Mouse (Mus musculus) right cerebral cortex, postnatal 14 days (tissue): ENCODE data around the gene Chst11.

Experiments
- DNase-seq: peaks from one replicate; pipeline ENCODE4 v3.0.0; 2022

Gene Chst11

DNA sequence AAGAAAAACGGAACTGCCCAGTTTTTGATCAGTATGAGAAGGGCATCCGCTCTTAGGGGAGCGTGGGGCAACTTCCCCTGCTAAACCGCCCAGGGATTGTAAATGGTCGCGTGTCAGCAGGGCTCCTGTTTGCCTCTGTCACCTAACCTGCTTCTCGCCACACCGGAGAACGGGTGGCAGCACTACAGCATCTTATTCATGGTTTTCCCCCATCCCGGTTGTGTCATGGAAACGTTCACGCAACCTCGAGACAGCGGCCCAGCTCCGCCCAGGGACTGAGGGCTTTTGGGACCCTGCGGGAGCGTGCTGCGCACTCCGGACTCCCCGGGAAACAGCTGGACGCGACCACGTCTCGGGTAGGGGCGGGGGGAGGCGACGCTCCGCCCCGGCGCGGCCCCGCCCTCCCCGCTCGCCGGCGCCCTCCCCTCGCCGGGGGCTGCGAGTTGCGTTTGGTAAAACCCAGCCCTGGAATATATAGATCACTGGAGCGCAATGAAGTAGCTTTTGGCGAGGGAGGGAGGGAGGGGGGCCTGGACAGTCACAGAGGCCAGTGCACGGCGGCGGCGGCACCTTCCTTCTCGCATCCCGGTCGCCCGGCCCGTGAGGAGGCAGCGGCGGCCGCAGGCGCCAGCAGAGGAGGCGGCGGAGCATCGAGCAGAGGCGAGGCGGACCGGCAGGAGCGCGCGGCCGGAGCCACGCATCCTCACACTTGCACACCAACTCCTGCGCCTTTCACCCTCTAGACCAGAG is at the start of gene Chst11:
TSS of gene Chst11 (plus strand) at position 549 of the 750 bp plus-strand sequence.
- peak; percentile 75 for DNase-seq

DNA sequence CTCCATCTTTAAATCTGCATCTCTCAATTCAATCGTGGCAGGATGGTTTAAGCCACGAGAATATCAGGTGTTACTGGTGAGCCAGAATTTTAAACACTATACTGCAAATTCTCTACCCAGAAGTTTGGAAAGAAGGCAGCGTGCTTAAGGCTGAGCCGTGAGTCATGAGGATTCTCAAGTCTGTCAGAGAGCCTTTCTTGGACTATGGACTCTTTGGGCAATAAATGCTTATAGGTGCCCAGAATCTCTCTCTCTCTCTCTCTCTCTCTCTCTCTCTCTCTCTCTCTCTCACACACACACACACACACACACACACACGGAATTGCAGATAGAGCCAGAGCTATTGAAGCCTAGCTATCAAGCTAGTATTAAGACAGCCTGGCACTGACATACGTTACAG is 49.5 kb upstream of the Chst11 start:
- DNase-seq: no peak

DNA sequence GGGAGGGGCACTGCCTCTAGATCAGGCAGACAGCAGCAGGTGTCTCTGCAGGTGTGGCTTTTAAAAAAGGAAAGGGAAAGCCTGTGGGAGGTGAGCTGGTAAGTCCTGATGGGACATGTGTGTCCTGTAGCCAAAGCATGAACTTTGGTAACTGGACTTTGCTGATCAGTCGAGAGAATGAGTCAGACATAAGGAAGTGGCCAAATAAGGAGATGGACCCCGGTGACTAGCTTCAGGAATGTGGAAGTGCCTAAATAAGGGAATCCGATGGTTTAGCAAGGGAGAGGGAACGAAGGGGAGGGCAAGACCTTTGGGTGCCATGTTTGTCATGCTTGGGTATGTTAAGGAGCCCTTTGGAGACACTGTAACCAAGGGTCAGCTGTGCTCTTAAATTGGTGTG is 31.9 kb upstream of the Chst11 start:
- no peak for DNase-seq

DNA sequence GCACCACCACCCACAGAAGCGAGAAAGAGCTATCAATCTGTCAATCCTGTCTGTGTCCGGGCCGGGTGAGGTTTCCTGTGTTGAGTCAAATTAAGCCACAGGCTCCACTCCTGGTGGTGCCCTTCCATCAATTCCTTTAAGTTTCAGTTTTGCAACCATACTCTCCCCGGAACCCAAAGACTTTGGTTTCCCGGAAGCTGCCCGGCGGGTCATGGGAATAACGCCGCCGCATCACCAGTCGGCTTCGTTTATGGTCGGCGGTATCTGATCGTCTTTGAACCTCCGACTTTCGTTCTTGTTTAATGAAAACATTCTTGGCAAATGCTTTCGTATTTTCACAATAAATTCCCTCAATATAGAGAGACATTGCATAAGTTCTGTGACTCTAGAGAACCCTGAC is 30.2 kb upstream of the Chst11 start:
- no peak for DNase-seq

DNA sequence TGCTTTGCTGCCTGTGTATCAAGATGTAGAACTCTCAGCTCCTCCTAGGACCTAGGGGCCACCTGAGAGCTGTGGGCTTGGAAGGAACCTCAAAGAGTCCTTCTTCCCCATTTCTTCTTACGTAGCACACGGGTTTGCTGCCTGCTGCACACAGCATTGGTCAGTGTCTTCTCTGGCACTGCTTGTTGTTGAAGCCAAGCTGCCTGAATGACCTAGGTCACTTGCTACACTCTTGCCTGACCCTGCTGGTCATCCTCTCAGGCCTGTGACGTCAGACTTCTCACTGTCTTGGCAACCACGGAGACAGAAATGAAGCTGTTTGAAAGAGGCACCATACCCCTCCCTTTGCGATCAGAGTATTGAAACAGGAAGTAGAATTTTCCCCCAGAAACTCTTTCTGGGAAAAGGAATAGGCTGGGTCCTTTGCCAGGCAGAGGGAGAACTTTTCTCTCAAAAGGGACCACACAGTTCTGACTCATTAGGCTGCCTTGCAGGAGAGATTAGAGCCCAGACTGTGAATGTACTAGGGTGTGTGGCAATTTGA is 27.0 kb upstream of the Chst11 start:
- DNase-seq: no peak

DNA sequence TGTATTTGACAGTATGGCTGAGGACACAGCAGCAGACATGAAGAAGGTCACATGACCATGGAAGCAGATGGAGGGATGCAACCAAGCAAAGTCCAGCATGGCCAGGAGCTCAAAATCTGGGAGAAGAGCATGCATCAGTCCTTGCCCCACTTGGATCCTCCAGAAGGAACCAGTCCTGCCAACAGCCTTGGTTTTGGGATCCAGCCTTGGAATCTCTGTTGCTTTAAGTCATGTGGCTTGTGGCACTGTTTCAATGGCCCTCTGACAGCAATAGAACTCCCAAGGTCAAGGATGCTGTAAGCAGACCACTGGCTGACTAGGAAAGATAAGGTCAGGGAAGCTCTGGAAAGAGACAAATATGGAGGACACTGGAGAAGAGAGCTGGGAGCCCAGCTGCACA is 26.0 kb upstream of the Chst11 start:
- no peak for DNase-seq

DNA sequence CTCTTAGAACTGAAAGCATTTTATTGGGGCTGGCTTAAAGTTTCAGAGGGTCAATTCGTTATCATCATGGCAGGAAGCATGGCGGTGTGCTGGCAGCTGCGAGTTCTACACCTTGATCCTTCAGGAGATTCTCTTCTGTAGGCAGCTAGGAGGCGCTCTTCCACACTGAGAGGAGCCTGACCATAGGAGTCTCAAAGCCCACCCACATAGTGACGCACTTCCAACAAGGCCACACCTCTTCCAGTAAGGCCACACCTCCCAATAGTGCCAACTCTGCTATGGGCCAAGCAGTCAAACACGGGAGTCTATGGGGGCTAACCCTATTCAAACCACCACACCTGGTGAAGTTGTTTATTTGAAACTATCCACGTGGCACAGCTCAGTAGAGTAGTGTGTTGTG is 24.0 kb upstream of the Chst11 start:
- DNase-seq: no peak

DNA sequence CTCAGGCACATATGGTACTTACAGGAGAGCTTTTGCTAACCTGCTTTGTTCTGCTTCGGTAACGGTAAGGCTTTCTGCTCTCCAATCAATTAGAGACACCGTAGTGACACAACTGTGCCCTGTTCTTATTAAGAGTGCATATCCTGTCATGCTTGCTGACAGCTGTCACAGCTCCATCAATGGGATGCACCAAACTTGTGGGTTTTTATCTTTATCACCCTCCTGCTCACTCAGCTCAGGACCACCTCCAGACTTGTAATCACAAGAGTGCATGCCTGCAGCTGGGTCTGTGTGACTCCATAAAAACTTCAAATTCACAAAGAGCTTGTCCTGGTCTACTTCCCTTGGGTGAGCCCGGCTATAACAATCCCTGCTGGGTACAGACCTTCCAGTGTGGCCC is 23.3 kb upstream of the Chst11 start:
- no peak for DNase-seq

DNA sequence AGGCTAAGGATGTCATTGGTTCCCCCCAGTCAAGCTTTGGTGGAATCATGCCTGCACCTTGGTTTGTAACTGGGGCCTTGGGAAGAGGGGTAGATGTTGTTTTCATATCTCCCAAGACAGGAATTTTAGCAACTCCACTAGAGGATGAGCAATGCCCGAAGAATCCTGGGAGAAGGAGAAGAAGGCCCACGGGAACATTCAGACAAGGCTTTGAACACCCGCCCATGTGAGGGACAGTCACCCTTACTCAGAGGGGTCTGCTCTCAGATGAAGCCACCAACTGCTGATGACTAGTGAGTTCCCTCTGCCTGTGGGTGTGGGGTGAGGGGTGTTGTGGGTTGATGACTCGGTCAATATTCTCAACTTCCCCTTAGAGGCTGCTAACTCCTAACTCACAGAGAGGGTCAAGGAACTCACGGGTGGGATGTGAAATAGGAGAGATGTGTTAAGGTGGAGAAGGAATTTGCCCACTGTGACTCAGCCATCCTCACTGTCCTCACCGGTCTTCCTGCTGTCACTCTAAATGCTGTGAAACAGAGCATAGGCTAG is 22.8 kb upstream of the Chst11 start:
- no peak for DNase-seq

DNA sequence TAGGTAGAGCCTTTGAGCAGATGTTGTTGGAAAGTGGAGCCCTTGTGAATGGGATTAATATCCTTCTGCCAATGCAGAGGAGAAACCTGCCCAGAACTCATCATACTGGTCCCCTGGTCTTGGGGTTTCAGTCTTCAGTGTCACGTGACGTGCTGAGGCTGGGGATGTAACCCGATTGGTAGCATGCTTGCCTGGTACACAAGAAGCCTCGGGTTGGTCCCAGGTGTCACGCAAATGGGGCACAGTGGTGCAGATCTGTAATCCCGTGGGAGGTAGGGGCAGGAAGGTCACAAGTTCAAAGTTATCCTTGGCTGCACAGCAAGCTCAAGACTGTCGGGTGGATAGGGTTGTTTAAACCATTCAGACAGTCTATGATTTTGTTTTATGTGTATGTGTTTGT is 20.8 kb upstream of the Chst11 start:
- no peak for DNase-seq

DNA sequence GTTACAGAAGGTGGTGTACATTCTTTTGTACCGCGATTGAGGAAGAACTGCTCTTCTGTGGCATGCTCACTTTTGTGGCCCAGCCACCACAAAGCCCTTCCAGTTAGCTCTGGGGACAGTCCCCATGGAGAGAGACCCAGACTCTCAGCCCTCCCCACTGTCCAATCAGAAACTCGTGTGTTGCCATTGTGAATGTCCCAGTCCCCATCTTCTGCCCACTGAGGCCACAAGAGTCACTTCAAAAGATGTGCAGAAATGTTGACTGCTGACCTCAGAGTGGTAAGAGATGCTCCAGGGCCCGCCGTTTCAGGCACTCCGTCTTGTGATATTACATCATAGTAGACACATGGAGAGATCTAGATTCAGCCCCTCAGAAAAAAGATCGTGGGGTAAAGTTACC is 18.6 kb upstream of the Chst11 start:
- no peak for DNase-seq

DNA sequence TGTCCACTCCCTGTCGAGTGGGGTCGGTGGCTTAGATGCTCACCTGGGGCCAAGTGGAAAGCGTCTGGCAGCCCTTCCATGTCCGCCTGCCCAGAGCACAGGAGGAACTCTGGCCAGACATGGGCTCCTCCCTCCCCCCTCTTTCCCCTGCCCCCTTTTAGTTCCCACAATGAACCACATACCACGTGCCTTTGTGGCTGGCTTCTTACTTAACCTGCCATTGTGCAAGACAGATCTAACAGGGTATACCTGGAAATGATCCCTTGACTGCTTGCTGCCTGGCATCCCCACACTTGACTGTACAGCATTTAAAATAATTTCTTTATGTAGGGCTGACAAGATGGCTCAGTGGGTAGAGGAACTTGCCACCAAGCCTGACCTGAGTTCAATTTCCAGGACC is 15.7 kb upstream of the Chst11 start:
- no peak for DNase-seq

DNA sequence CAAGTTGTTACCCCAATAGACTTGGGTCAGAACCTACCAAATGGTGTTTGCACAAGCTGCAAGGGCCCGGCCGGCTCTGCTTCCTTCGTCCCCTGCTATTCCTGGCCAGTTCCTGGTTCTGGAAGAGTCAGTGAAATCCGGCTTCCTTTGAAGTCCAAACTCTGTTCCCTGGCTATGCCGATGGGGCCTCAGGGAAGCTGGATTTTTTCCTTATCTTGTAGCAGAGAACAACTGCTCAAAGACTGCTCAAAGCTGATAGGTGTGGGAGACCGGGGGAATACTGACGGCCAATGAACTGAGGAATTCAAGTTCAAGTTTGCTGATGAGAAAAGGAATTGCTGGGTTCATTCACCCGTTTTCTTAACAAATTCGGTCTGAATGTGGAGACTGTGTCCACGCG is 13.7 kb upstream of the Chst11 start:
- DNase-seq: no peak

DNA sequence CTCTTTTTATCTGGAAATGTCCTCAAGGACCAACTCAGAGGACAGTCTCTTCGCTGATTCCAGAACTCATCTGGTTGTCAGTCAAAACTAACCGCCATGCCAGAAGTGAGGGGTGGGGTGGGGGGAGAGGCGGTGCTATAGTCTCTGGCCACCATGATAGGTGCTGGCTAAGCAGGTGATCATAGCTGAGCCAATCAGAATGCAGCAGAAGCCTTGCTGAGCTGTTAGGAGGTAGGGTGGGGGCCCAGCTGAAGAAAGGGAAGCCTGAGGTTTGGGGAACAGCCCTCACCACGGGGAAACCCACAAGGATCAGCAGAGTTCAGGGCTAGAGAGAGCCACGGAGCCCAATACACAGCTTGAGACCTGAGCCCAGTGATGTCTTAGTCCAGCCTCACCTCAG is 11.1 kb upstream of the Chst11 start:
- DNase-seq: no peak

DNA sequence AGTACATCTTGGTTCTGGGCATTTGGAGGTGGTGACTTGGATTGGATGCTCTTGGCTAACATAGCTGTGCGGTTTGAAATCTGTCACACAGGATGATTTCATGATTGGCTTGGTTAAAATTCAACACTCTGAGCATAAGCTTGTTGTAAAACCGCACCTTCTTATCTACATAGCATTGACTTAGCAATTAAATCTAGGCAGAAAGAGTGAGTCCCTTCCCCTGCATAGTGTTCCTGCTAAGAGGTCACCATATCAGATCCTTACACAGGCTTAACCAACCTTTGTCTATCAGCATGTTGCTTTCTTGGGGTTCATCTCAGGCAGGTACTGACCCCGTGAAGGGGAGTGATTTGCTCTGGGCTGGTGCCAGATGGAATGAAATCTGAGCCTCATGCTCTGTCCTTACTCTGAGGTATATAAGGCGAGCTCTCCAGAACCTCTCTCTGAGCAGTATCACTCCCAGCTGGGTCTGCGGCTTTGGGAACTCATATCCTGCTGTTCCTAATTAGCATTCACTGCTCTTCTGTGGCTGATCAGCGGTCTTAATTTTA is 10.6 kb upstream of the Chst11 start:
- no peak for DNase-seq

DNA sequence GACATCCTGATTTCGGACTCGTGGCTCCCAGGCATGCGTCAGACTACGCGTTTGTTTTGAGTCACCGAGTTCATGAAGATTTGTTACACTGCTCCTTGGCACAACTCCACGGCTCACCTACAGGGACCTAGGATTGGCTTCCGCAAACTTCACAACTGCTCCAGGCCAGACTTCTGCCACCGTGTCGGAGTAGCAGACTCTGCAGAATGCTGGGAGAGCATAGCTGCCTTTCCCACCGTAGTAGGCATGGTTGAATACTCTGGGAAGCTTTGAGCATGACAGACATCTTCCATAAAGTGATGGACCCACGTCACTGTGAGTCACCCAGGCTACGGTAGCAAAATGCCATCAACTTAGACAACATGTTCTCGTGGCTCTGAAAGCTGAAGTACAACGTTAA is 9.5 kb upstream of the Chst11 start:
- no peak for DNase-seq

DNA sequence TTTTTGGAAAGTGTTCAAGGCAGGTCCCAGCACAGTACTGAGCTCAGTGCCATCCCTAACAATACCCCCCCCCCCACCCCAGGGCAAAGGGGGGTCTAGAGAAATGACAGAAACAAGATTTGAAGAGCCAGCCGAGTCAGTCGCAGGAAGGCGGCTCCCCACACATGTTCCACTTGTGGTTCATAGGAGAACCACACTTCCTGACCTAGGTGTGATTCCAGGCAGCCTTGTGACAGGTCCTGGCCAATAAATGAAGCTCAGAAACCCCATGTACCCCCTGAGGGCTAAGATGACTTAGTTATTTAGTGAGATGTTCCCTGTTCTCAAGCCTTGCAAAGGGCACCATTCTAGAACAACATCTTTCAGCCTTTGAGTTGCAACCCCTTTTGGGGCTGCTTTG is 3.0 kb upstream of the Chst11 start:
- no peak for DNase-seq

DNA sequence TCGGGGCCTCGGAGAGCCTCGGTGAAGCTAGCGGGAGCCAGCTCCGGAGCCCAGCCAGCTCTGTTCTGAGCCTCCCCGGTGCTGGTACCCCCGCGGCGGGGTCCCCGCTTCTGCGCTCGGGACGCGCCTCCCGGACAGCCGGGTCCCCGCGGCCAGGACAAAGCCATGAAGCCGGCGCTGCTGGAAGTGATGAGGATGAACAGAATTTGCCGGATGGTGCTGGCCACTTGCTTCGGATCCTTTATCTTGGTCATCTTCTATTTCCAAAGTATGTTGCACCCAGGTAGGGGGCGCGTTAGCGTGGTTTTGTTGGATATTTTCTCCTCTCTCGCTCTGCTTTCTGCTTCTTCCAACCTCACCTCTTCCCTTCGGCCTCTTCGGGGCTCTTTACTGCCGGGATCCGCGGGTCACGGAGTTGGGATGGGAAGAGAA is 418 bp downstream of the Chst11 start:
- DNase-seq: peak; percentile 43

DNA sequence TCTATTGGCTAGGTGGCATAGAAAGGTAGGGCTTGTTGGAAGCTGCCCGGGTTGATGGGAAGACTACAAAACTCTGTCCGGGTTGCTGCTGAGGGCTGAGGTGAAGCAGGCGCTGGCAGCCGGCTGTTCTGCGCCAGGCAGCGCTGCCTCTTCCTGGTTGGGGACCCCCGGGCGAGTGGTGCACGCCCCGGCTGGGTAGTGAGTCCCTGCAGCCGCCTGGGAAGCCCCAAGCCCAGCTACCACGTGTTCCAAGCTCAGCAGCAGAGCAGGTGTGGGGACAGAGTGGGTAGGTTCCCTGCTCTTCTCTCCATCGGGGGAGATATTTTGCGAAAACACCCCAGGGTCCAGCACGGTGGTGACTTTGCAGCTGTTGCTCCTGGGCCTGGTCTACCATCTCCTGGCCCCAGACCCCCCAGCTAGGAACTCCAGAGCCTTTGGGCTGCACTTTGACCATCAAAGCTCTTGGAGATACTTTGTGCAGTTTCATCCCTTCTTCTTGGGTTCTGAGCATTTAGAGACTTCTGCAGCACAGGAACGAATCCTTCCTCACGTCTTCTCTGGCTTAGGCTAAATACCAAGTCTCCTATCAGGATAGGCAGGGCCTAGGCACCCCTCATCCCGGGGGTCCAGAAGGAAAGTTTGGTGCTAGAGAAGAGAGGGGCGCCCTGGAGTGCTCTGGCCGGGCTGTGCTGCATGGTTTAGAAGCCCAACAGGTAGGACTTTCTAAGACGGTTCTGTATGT is 1.1 kb downstream of the Chst11 start:
- no peak for DNase-seq

DNA sequence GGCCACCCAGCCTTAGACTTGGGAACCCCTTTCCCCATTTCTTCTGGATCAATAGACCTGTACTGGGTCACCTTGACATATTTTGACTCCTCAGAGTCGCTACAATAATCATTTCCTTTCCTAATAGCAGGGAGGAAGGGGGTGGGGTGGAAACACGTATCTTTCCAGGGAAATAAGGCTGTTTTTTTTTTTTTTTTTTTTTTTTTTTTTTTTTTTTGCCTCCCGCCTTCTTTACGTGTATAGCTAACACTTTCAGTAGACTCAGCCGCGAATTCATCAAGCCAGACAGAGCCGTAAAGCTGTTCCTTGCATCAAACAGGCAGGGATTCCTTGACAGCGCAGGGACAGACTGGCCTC is 1.7 kb downstream of the Chst11 start:
- no peak for DNase-seq

DNA sequence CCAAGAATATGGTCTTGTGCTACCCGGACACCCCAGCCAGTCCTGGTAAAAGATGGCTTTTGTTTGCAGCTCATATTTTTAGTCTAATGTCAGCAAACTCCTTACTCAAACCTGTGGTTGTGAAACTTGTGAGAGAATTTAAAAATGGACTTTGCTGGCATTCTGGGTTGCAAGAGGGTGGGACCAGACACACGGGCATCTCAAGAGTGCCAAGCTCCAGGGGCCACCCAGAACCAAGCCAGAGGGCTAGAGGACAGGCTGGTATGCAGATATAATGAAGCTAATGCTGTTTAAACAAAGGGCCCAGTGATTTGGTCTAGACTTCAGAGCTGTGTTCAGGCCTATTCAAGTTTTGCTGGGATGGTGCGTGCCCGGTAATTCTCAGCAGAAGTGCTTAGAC is 2.1 kb downstream of the Chst11 start:
- no peak for DNase-seq

DNA sequence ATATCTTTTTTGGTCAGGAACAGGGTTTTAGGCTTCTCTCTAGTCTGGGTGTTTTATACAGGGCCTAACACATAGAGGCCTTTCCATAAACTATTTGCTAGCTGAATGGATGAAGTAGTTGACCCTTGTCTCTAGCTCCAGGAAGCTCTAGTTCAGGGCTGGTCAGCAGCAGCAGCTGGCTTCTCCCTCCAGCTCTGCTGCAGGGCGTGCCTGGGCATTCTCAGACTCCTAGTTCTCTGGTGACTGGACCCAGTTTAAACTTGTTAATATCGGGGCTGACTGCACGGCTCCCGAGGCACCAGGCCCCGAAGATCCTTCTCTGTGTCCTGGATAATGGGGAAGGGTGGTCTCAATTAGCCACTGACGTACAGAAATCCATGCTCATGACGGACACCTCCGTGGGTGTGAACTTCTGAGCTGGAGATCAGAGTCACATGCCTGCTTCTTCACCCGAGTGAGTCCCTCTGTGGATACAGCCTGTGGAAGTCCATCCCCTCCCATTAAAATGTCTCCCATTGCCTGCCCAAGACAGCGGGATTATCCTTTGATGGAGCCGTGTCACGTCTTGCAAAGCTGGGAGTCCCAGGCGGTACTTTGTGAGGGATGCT is 4.2 kb downstream of the Chst11 start:
- DNase-seq: no peak

DNA sequence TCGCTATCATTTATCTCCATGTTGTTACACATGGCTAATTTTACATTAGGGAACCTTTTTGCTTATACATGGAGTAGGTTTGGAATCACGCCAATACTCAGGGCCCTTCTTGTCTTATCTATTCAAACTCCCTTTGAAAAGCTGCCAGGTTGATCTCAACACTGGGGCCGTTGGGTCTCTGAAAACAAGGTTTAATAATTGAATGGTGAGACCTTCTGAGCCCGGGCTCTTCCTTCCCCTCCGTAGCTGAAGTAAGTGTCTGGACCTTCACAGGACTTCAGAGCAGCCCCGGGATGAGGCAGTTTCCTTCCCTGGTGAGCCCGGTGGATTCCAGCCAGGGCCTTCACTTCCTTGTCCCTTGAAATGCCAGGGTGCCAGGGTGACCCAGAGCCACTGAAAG is 5.6 kb downstream of the Chst11 start:
- no peak for DNase-seq
